Mouse (Mus musculus): ENCODE results near the gene Mink1.

DNA sequence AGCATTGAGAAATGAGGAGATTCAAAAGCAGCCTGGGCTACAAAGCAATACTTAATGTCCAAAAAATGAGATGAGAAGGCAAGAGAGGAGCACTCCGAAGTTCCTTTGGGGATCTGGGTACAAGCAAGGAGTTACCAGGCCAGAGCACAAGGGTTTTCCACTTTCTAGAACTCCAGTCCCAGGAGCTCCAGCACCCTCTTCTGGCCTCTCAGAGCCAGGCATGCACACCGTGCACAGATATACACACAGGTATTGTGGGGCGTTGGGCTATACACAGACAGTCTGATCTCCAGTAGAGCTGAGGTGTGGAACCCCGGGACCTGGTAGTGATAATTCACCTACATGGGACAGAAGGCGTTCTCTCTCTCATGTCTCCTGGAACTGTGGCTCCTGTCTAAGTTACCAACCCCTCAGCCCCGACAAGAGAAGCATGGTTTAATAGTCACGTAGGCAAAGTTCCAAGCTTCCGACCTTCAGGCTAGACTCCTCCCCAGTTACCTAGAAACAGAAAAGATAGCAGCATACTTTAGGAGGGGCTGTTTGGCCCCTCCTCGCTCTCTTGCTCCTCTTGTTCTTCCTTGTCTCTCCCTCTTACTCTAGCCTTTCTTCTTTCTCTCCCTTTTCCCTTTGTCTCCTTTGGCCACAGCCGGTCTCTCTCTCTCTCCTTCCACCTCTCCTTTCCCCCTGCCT lies 60.5 kb downstream of the Mink1 start:
- TF ChIP-seq POLR2A (IDR thresholded peaks at IDR 0.05; ENCODE audit: borderline replicate concordance, control insufficient read depth, low read depth, low read length) (no peak), CTCF (IDR thresholded peaks at IDR 0.05; ENCODE audit: control insufficient read depth, insufficient read depth, low read length) (peak; percentile 21; the same call in 1 of the 2 replicates)

All from bone marrow, adult 2 months (tissue).